Mouse (Mus musculus): ENCODE results near the gene Appl2.

The Appl2 gene

DNA sequence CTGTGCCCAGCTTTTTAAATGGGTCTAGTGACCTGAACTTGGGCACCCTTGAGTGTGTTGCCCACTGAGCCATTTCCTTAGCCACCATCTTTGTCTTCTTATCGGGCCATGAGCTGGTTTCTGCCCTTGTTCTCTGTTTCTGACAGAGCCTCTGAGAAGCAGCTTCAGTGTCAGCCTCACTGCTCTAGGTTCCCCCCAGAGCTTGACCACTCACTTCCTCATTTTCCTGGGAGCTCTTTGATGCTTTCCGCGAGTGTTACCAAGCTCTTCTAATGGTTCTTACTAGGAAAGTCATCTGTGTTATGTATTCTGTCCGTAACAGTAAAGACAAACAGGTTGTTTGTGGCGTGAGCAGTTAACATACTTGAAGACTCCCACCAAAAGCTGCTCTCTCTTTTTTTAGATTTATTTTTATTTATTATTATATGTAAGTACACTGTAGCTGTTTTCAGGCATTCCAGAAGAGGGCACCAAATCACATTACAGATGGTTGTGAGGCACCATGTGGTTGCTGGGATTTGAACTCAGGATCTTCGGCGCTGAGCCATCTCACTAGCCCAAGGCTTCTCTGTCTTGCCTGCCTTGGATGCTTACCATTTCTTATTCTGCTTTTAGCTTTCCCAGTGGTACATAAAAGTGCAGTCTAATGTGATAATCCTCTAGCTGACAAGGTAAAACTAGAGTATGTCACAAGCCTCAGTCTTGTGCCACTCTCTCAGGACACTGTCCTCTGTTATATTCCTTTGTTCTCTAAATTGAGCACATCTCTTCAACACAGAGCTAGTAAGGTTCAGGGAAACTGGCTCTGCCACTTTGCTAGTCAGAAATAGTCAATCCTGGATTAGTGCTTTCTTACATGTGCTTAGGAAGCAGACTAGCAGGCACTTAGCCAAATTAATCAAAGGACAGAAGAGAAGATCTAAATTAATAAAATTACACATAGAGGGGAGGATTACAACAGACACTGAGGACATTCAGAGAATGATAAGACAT lies 82.8 kb downstream of the Appl2 start:
- no peak for DNase-seq (ENCODE audit: low read depth, low spot score)

DNA sequence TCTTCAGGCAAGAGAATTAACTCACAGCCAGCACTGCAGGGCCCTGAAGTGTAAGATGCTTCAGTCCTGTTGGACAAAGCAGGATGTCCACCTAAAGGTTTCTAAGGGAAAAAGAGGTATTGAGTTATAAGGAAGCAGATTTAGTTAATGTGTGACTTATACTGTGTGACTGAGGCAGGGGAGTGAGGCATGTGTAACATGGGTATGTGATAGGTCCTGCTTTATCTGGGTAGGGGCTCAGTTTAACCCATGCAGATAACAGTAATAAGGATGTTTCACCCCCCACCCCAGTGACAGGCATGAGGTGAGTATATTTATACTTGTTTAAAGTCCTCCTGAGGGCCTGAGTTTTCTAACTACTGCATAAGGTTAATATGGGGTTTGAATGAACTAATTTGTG lies 85.5 kb downstream of the Appl2 start:
- no peak for DNase-seq (ENCODE audit: low read depth, low spot score)
